Mouse (Mus musculus) adrenal gland, postnatal 10 days (tissue): ENCODE results near the gene Atxn7l3. TPM values are rescaled to one million over a fixed set of nuclear protein-coding genes. Genes with fewer than 3 reads are reported as not detected.

Experiments used
- DNase-seq: peaks from one replicate; pipeline ENCODE4 v3.0.0; 2021; ENCODE audit warnings: mixed read lengths
- total RNA-seq, 2 experiments: library from RNA; stranded (reverse); gene quantifications; 2 replicates each; pipeline ENCODE4 v1.2.3; 2021

Atxn7l3 gene
- total RNA-seq, 2 experiments from 2014 or later = 47.2 to 51.3 TPM

GRCm38 (mm10) chr11:102318576-102319409 lies 22.4 kb upstream of the Atxn7l3 start:
- DNase-seq = peak; percentile 71

DNA sequence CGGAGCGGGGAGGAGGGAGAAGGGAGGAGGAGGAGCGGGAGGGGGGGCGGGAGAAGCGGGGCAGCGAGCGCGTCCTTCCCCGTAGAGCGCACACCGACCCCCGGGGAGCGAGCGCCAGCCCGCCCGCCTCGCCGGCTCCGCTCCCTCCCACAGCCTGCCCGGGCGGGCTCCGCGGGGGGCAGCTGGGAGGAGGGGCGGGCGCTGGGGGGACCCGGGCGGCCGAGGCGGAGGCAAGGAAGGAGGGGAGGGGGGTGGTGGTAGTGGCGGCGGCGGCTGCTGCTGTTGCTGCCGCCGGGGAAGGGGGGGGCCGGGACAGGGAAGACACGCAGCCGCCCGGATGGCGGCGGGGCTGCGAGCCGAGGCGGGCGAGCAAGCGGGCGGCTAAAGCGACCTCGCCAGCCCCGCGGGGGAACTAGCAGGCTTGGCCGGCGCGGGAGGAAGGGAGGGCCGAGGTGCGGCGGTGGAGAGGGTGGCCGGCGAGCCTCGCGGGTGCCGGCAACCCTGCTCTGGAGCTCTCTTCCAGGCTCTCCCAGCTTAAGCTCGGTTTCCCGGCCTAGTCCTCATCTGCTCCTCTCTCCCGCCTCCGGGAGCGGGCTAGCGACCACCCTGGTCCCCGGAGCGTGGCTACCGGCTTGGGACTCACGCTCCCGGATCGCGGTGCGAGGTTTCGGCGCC lies 21.6 kb upstream of the Atxn7l3 start:
- peak; percentile 87 for DNase-seq

DNA sequence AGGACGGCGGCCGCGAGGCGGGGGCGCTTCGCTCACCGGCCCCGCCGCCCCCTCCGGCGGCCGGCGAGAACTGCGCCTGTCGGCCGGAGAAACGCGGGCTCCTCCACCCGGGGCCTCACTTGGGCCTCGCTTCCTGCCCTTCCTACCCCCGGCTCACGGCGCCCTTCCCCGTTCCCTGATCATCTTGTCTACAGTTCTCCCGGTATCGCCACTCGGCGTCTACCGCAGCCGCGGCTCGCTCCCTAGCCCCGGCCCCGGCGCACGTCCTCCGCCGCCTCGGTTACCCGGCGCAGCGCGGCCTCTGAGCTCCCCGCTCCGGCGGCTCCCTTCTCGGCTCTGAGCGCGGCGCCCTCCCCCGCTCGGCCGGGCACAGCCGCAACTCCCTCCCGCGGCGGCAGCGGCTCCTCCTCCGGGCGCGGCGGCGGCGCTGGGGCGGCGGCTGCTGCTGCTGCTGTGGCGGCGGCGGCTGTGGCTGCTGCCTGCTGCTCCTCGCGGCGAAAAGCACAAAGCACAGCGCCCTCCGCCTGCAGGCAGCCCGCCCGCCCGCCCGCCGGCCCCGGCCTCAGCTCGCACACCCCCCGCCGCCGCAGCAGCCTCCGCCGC lies 21.0 kb upstream of the Atxn7l3 start:
- peak; percentile 69 for DNase-seq

- DNase-seq = peak; percentile 96
Measured at GRCm38 (mm10) chr11:102316572-102317297, 20.3 kb upstream of the Atxn7l3 start.

DNA sequence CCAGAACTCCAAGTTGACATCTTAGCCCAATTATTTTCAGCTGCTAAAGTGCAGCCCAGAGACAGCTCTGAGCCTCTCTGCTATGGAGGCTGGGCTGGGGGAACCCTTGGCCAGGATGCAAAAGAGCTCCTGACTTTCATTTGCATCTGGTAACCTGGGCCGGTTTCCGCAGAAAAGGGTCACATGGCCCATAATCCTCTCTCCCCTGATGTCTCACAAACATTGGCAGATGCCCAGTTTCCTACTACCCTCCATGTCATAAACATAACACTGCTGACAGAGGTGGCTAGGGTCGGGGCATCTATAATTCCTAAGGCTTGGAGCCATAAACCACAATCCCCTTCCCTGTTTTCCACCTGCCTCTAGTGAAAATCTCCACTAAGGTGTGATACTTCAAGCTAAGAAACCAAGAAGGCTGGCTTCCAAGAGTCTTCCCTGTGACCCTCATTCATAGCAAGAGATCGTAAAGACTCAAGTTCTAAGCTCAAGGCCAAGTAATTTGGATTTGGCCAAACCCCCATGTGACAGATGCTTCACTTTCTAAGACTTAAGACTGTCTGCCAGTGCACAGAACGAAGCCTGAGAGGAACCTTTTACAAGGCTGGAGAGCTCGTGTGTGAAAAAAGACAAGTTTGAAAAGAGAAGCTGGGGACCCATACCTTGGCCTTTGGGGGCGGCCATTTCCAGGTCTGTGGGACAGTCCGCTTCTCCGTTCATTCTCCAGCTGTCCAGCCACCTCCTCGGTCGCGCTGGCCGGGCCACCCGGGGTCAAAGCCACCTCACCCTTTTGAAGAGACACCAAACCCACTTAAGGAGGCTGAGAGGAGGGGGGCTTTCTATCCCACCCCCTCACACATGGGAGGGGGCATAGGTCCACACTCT lies 19.5 kb upstream of the Atxn7l3 start:
- DNase-seq = no peak

DNA sequence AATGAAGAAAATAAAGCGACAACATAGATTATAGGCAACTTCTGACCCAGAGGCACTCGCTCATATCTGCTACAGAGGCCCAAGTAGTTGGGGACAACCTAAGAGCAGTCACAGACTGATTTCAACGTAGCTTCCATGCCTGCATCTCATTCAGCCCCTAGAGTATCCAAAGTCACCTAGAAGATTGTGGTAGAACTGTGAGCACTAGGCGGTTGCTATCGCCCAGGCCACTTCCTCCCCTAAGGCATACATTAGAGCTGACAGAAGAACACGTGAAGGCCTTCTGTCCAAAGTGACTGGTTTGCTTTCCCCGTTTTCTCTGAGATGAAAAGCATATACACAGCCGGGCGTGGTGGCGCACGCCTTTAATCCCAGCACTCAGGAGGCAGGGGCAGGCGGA lies 17.9 kb upstream of the Atxn7l3 start:
- no peak for DNase-seq

- DNase-seq = no peak
Measured at GRCm38 (mm10) chr11:102312586-102312985, 16.2 kb upstream of the Atxn7l3 start.

- no peak for DNase-seq
Measured at GRCm38 (mm10) chr11:102311966-102312365, 15.5 kb upstream of the Atxn7l3 start.

- no peak for DNase-seq
Measured at GRCm38 (mm10) chr11:102310768-102311695, 14.6 kb upstream of the Atxn7l3 start.

DNA sequence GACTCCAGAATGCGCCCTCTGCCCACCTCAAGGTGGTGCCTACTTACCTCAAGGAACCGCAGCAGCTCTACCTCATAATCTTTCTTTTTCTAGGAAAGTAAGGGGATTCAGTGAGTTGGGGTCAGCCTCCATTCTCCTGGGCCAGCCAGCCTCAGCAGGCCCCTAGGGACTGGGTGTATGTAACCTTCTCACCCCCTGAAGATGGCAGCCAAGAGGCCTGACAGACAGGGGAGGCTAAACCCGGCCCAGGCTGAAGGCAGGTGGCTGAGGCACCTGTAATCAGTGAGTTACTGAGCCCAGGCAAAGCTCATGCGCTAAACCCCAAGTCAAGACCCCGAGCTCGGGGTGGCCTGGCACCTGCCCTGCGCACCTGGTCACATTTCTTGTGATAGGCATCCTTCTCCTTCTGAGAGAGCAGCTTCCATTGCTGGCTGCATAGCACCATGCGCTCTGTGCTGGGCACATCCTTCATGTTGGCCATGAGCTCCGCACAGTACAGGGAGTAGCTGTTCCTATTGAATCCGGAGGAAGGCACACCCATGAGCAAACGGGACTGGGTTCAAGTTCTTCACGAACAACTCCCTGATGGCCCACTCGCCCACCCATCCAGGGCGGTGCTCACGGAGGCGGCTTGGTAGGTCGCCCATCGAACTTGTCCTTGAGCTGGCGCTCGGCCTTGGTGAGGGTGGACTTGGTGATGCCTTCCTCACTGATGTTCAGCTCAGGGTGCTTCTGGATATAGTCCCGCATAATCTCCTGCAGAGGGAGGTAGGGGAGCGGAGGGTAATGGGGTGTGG lies 13.6 kb upstream of the Atxn7l3 start:
- DNase-seq = no peak

- DNase-seq = peak; percentile 99
Measured at GRCm38 (mm10) chr11:102308979-102309378, 12.5 kb upstream of the Atxn7l3 start.

- no peak for DNase-seq
Measured at GRCm38 (mm10) chr11:102308104-102308503, 11.7 kb upstream of the Atxn7l3 start.

- no peak for DNase-seq
Measured at GRCm38 (mm10) chr11:102305359-102305758, 8.9 kb upstream of the Atxn7l3 start.

- DNase-seq = no peak
Measured at GRCm38 (mm10) chr11:102304141-102304540, 7.7 kb upstream of the Atxn7l3 start.

GRCm38 (mm10) chr11:102299839-102300238 lies 3.4 kb upstream of the Atxn7l3 start:
- peak; percentile 75 for DNase-seq

DNA sequence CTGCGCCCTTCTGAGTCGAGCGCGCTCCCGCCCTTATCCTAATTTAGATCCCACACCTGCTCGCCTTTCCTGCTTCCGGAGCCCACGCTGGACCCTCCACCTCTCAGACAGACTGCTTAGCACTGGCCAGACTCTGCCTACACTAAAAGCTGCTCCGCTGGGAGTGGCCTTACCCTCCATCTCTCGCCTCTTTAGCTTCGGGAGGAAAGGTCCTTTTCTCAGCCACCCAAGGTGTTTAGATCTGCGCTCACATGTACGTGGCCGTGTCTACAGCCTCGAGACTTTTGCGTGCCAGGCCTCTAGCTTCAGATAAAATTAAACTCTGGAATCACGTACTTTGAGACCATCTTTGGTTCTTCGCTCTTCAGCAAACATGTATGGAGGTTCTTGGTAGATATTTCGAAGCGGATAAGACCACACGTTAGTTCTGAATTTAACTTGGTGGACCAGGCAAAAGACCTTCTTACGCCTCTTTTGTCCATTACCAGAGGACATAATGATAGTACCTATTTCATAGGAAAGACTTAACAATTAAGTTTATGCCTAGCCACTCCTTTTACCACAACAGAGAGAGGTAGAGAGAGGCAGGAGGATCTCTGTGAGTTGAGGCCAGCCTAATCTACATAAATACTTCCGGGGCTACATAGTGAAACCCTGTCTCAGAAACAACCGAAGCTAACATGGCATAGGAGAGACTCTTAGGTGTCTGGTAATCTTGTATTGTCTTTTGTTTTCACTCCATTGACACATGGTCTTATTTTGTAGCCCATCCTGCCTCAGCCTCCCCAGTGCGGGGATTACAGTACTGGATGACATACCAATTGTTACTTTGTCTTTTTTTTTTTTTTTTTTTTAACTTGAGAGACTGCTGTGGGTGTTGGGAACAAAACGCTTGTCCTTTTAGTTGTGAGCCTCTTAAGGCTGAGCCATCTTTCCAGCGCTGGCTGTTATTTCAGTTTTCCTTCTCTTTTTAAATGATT lies 1.4 kb upstream of the Atxn7l3 start:
- no peak for DNase-seq

GRCm38 (mm10) chr11:102295598-102296471 lies 596 bp downstream of the Atxn7l3 start:
- peak; percentile 79 for DNase-seq
